Mouse (Mus musculus) embryonic facial prominence, embryonic 11.5 days (tissue): ENCODE measurements around the gene Ptprd. TPM values are rescaled to one million over a fixed set of nuclear protein-coding genes. Genes with fewer than 3 reads are reported as not detected.

Experiments
- microRNA-seq: library from miRNA; unstranded; fragments of <30 nt; microRNA quantifications from one replicate; pipeline ENCODE4, GENCODE M21; 2016; ENCODE audit warnings: borderline number of aligned reads
- polyA plus RNA-seq: library from polyadenylated mRNA; unstranded; fragments of >200 nt; fragmentation: Nextera tagmentation; extraction: Ambion mirVana; gene quantifications from 2 replicates; pipeline ENCODE4 v1.2.1, GENCODE M21; 2014

Gene Ptprd
- polyA plus RNA-seq, 1 experiment from 2014 or later: 19.9 TPM

Small RNA genes lying within 50 kb of the gene (microRNA-seq; reads per million reads assigned to microRNA genes)
- not detected for gene Gm23159
